Mouse (Mus musculus) stomach, postnatal 0 days (tissue): ENCODE results near the gene Nr2c2ap.

Source experiments
- CTCF ChIP-seq: IDR thresholded peaks from 2 replicates; pipeline ENCODE4 v1.5.1; 2016; ENCODE audit warnings: antibody characterized with exemption, low read depth, mild to moderate bottlenecking, moderate library complexity
- EP300 ChIP-seq: optimal IDR thresholded peaks from 2 replicates; pipeline ENCODE3; 2016; ENCODE audit warnings: antibody characterized with exemption

DNA sequence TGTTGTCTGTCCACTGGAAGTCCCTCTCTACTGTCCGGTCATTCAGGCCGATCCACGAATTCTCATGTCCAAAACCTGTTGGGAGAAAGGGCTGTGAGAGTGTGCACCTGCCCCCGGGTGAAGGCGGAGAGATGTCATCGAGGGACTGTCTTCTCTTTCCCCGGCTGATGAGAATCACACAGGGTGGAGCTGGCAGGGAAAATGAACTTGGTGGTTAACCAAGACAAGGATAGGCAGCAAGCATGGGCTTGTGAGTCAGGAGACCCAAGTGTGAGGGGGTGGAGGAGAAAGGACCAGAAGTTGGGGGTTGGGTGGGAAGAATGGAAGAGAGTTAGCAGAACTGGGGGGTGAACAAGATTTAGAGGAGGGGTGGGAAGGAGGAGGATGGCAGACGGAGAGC, 30.9 kb upstream of the Nr2c2ap start:
- TF ChIP-seq CTCF (no peak), EP300 (no peak)
